Mouse (Mus musculus): ENCODE measurements around the gene Prpf3.
A peak's percentile ranks its signal among the peaks of the same experiment; 100 is the strongest.
"Not testable (repeated sequence)": the region's sequence is repeated elsewhere in the genome, so short reads cannot be mapped to it uniquely, and the experiment has no call there.

The Prpf3 gene

GRCm38 (mm10) chr3:95820046-95821010 is 35.4 kb downstream of the Prpf3 start:
- no peak for DNase-seq (ENCODE audit: low read depth)

GRCm38 (mm10) chr3:95819351-95819985 is 36.2 kb downstream of the Prpf3 start:
- peak; percentile 100 for DNase-seq (ENCODE audit: low read depth)

DNA sequence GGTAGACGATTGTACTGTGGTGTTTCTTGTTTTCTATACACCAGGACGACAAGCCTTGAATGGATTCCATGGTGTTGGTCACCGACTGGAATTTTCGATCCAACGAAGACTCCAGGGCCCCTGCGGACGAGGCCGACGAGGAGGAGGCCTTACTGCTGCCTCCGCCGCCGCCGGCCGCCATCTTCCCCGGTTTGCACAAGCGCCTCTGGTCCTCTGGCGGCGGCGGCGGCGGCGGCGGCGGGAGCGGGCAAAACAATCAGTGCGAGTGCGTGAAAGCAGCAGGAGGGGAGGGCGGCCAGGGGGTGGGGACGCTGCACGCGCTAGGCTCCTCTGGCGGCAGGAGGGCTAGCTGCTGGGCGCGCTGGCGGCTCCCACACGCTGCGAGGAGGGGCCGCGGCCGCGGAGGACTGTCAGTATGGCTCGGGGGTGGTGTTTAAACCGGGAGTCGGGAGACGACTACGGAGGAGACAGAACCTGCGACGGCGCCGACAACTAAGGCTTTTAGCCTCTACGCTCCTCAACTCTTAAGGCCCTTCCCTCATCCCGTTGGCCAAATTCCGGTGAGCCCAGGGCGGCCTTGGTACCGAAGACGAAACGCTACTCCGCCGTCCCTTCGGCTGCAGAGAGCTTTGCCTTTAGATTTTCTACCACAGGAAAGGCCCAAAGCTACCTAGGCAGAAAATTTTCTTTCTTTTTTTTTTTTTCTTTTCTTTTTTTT is 37.0 kb downstream of the Prpf3 start, which contains the start of gene Rprd2:
TSS of gene Rprd2 (minus strand) at position 293 of the 718 bp plus-strand sequence.
- peak; percentile 88 for DNase-seq (ENCODE audit: low read depth)

GRCm38 (mm10) chr3:95818026-95818511 is 37.6 kb downstream of the Prpf3 start:
- peak; percentile 60 for DNase-seq (ENCODE audit: low read depth)

- peak; percentile 26 for DNase-seq (ENCODE audit: low read depth)
Observed at GRCm38 (mm10) chr3:95816681-95817080, 39.0 kb downstream of the Prpf3 start.

- no peak for DNase-seq (ENCODE audit: low read depth)
Observed at GRCm38 (mm10) chr3:95808384-95808783, 47.3 kb downstream of the Prpf3 start.

GRCm38 (mm10) chr3:95807630-95808029 is 48.1 kb downstream of the Prpf3 start:
- not testable (repeated sequence) for DNase-seq (ENCODE audit: low read depth)

GRCm38 (mm10) chr3:95806677-95807076 is 49.0 kb downstream of the Prpf3 start:
- no peak for DNase-seq (ENCODE audit: low read depth)

DNA sequence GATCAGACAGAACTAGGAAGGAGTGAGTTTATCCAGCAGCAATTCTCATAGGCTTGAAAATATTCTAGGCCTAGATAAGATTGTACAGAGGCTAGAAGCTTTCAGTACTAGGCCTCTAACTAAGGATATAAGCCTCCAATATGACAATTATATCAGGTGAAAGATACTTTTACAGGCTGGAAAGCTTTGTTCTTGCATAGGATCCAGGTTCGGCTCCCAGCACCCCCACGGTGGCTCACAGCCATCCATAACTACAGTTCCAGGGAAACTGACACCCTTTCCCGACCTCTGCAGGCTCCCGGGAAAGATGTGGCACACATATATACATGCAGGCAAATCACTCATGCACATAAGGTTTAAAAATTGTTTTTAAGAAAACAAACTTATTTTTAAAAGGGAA is 51.8 kb downstream of the Prpf3 start:
- no peak for DNase-seq (ENCODE audit: low read depth)

GRCm38 (mm10) chr3:95798756-95799155 is 56.9 kb downstream of the Prpf3 start:
- DNase-seq (ENCODE audit: low read depth): no peak

DNA sequence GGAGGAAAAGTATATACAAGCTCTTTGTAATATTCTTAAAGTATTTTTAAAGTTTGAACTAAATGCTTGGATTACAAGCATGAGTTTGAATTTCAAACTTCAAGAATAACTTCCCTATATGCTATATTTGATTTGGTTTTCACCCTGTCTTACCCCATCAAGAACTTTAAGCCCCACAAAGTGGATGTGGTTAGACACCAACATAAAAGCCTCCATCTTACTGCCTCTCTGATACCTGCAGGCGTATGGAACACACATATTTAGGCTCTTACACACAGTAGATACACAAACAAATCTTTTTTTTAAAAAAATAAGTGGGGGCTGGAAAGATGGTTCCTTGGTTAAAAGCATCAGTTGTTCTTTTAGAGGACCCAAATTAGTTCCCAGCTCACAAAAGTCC is 61.4 kb downstream of the Prpf3 start:
- DNase-seq (ENCODE audit: low read depth): peak; percentile 57

DNA sequence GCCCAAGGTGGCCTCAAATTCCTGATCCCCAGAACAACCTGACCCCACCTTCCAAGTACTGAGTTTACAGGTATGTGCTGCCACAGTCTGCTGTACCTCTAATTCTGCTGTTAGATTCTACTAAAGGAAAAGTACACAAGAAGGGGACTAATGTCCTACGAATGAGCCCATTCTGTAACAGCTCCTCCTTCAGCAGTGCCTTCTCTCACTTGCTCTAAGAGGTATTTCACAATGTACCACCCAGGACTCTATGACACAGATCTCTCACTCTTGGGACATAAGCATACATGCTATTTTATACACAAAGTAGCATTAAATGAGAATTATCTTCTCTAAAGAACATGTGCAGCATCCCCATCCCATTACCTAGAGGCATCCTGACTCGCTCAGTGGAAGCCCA is 62.0 kb downstream of the Prpf3 start:
- no peak for DNase-seq (ENCODE audit: low read depth)

DNA sequence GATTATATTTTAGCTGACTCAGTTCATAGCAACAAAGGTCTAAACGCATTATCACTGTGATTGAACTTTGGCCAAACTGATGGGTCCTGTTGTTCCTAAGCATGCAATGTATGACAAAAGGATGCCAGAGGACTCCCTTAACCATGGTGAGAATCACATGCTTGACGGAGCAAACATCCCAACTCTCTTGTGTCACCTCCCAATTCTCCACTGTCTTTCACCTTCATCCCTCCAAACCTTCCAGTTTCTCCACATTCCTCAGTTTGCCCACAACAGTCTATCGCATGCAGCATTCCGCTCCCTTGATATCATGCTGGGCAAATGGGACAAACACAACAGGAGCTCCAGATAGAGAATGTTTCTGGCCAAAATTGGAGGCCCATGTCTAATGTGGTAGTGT is 70.2 kb downstream of the Prpf3 start:
- no peak for DNase-seq (ENCODE audit: low read depth)
